Mouse (Mus musculus) MEL (cell line): ENCODE data around the gene Dnajc7. TPM values are rescaled to one million over a fixed set of nuclear protein-coding genes. Genes with fewer than 3 reads are reported as not detected.

Experiments used
- DNase-seq: peaks from one replicate; pipeline ENCODE4 v3.0.0; 2011; ENCODE audit warnings: low read depth, low spot score
- H3K27ac ChIP-seq: 2 replicates; pipeline ENCODE4 v1.5.1; 2012; ENCODE audit warnings: low read depth, mild to moderate bottlenecking, control low read depth, low read length, moderate library complexity; ENCODE audit not compliant: control insufficient read depth
- H3K27me3 ChIP-seq, 2 experiments: fragments of 150-350 bp in 1 of 2; sonication (generic) in 1 of 2; 2 replicates each; pipeline ENCODE4 v1.6.1; 2012; ENCODE audit warnings: low read length in 2 of 2, mild to moderate bottlenecking in 2 of 2, improper control_type of control experiment in 1 of 2, moderate library complexity in 1 of 2; ENCODE audit not compliant: insufficient read depth in 2 of 2, control insufficient read depth in 1 of 2
- H3K36me3 ChIP-seq, 2 experiments: 2 replicates each; pipeline ENCODE4 v1.6.1; 2012 to 2014; ENCODE audit warnings: low read length in 2 of 2, improper control_type of control experiment in 1 of 2, inconsistent platforms in 1 of 2, mild to moderate bottlenecking in 1 of 2; ENCODE audit not compliant: insufficient read depth in 2 of 2, control insufficient read depth in 1 of 2
- H3K4me1 ChIP-seq, 2 experiments: fragments of 150-350 bp in 1 of 2; sonication (generic) in 1 of 2; 2 replicates each; pipeline ENCODE4 v1.6.1; 2012; ENCODE audit warnings: low read length in 2 of 2, improper control_type of control experiment in 1 of 2, mild to moderate bottlenecking in 1 of 2; ENCODE audit not compliant: insufficient read depth in 2 of 2, control insufficient read depth in 1 of 2
- H3K4me3 ChIP-seq, 2 experiments: fragments of 150-350 bp in 1 of 2; sonication (generic) in 1 of 2; 2 replicates each; pipeline ENCODE4 v1.5.1; 2012; ENCODE audit warnings: low read depth in 2 of 2, low read length in 2 of 2, mild to moderate bottlenecking in 2 of 2, moderate library complexity in 2 of 2, control low read depth in 1 of 2, improper control_type of control experiment in 1 of 2; ENCODE audit not compliant: control insufficient read depth in 1 of 2, insufficient read depth in 1 of 2
- H3K79me2 ChIP-seq: 2 replicates; pipeline ENCODE4 v1.6.1; 2012; ENCODE audit warnings: mild to moderate bottlenecking, low read length, moderate library complexity; ENCODE audit not compliant: control insufficient read depth, poor library complexity, insufficient read depth
- H3K9ac ChIP-seq: 2 replicates; pipeline ENCODE4 v1.6.1; 2012; ENCODE audit warnings: low read depth, mild to moderate bottlenecking, control low read depth, low read length, moderate library complexity; ENCODE audit not compliant: control insufficient read depth, poor library complexity, severe bottlenecking
- H3K9me3 ChIP-seq: fragments of 150-350 bp; sonication (generic); replicated peaks from 2 replicates; pipeline ENCODE4 v1.6.1; 2012; ENCODE audit warnings: mild to moderate bottlenecking, low read length, improper control_type of control experiment, moderate library complexity; ENCODE audit not compliant: insufficient read depth
- CHD1 ChIP-seq: IDR thresholded peaks from 2 replicates; pipeline ENCODE4 v1.6.1; 2012; ENCODE audit warnings: low read depth, mild to moderate bottlenecking, inconsistent platforms, low read length, improper control_type of control experiment
- CHD2 ChIP-seq: IDR thresholded peaks from 2 replicates; pipeline ENCODE4 v1.6.1; 2011; ENCODE audit warnings: low read length, improper control_type of control experiment
- CTCF ChIP-seq, 3 experiments: IDR thresholded peaks in 2 of 3; conservative IDR thresholded peaks in 1 of 3; 2 replicates each; pipeline ENCODE4 v1.5.1; 2011 to 2012; ENCODE audit warnings: low read length in 3 of 3, low read depth in 2 of 3, mild to moderate bottlenecking in 2 of 3, improper control_type of control experiment in 1 of 3, inconsistent platforms in 1 of 3, mixed read lengths in 1 of 3, moderate library complexity in 1 of 3; ENCODE audit not compliant: control insufficient read depth in 1 of 3, insufficient read depth in 1 of 3, poor library complexity in 1 of 3, severe bottlenecking in 1 of 3
- ELF1 ChIP-seq: IDR thresholded peaks from 2 replicates; pipeline ENCODE4 v1.6.1; 2014; ENCODE audit warnings: low read depth, mild to moderate bottlenecking, inconsistent platforms, low read length, improper control_type of control experiment, moderate library complexity
- EP300 ChIP-seq, 2 experiments: IDR thresholded peaks; 2 replicates each; pipeline ENCODE4 v1.6.1; 2011; ENCODE audit warnings: improper control_type of control experiment in 2 of 2, low read length in 2 of 2, low read depth in 1 of 2, mild to moderate bottlenecking in 1 of 2
- ETS1 ChIP-seq: IDR thresholded peaks from 2 replicates; pipeline ENCODE4 v1.6.1; 2012; ENCODE audit warnings: low read depth, mild to moderate bottlenecking, inconsistent platforms, low read length, improper control_type of control experiment, moderate library complexity
- GABPA ChIP-seq: IDR thresholded peaks from 2 replicates; pipeline ENCODE4 v1.6.1; 2012; ENCODE audit warnings: low read depth, mild to moderate bottlenecking, inconsistent platforms, low read length, improper control_type of control experiment, moderate library complexity
- GATA1 ChIP-seq: IDR thresholded peaks from 2 replicates; pipeline ENCODE4 v1.6.1; 2011; ENCODE audit warnings: low read depth, low read length, improper control_type of control experiment
- HCFC1 ChIP-seq: IDR thresholded peaks from 2 replicates; pipeline ENCODE4 v1.6.1; 2012; ENCODE audit warnings: low read depth, mild to moderate bottlenecking, inconsistent platforms, low read length, improper control_type of control experiment, moderate library complexity
- JUND ChIP-seq: IDR thresholded peaks from 2 replicates; pipeline ENCODE4 v1.6.1; 2011; ENCODE audit warnings: low read depth, mild to moderate bottlenecking, improper control_type of control experiment, low read length
- KAT2A ChIP-seq: conservative IDR thresholded peaks from 2 replicates; pipeline ENCODE4 v1.6.1; 2012; ENCODE audit warnings: low read depth, low read length, improper control_type of control experiment, inconsistent platforms
- MAFK ChIP-seq: IDR thresholded peaks from 2 replicates; pipeline ENCODE4 v1.6.1; 2011; ENCODE audit warnings: low read depth, mild to moderate bottlenecking, low read length, improper control_type of control experiment, borderline replicate concordance
- MAX ChIP-seq: IDR thresholded peaks from 2 replicates; pipeline ENCODE4 v1.6.1; 2011; ENCODE audit warnings: low read length, improper control_type of control experiment
- MEF2A ChIP-seq: IDR thresholded peaks from 2 replicates; pipeline ENCODE4 v1.6.1; 2014; ENCODE audit warnings: low read depth, mild to moderate bottlenecking, inconsistent platforms, low read length, improper control_type of control experiment; ENCODE audit not compliant: poor library complexity, insufficient replicate concordance, severe bottlenecking; ENCODE audit errors: extremely low read depth
- MXI1 ChIP-seq: IDR thresholded peaks from 2 replicates; pipeline ENCODE4 v1.6.1; 2011; ENCODE audit warnings: mild to moderate bottlenecking, low read depth, low read length, improper control_type of control experiment
- MYB ChIP-seq: IDR thresholded peaks from 2 replicates; pipeline ENCODE4 v1.6.1; 2011; ENCODE audit warnings: mild to moderate bottlenecking, low read depth, low read length, improper control_type of control experiment
- NRF1 ChIP-seq: IDR thresholded peaks from 2 replicates; pipeline ENCODE4 v1.6.1; 2014; ENCODE audit warnings: low read depth, mild to moderate bottlenecking, inconsistent platforms, low read length, improper control_type of control experiment, moderate library complexity; ENCODE audit not compliant: poor library complexity, insufficient read depth, severe bottlenecking
- POLR2AphosphoS2 ChIP-seq: IDR thresholded peaks from 2 replicates; pipeline ENCODE4 v1.6.1; 2011; ENCODE audit warnings: low read length, improper control_type of control experiment
- SIN3A ChIP-seq: IDR thresholded peaks from 2 replicates; pipeline ENCODE4 v1.6.1; 2012; ENCODE audit warnings: low read length, improper control_type of control experiment, inconsistent platforms
- TAL1 ChIP-seq: IDR thresholded peaks from 2 replicates; pipeline ENCODE4 v1.6.1; 2012; ENCODE audit warnings: mild to moderate bottlenecking, inconsistent platforms, low read length, moderate library complexity, mixed read lengths
- TBP ChIP-seq: IDR thresholded peaks from 2 replicates; pipeline ENCODE4 v1.8.0; 2011; ENCODE audit warnings: low read depth, low read length, improper control_type of control experiment
- TCF12 ChIP-seq: IDR thresholded peaks from 2 replicates; pipeline ENCODE4 v1.6.1; 2014; ENCODE audit warnings: low read depth, mild to moderate bottlenecking, inconsistent platforms, low read length, improper control_type of control experiment, moderate library complexity
- UBTF ChIP-seq: IDR thresholded peaks from 2 replicates; pipeline ENCODE4 v1.6.1; 2012; ENCODE audit warnings: low read depth, mild to moderate bottlenecking, inconsistent platforms, low read length, improper control_type of control experiment, moderate library complexity, borderline replicate concordance; ENCODE audit not compliant: insufficient read depth
- USF2 ChIP-seq, 2 experiments: IDR thresholded peaks; 2 replicates each; pipeline ENCODE4 v1.6.1; 2011 to 2012; ENCODE audit warnings: improper control_type of control experiment in 2 of 2, low read length in 2 of 2, borderline replicate concordance in 1 of 2, inconsistent platforms in 1 of 2, low read depth in 1 of 2, mild to moderate bottlenecking in 1 of 2; ENCODE audit not compliant: insufficient read depth in 1 of 2
- ZKSCAN1 ChIP-seq: IDR thresholded peaks from 2 replicates; pipeline ENCODE4 v1.6.1; 2012; ENCODE audit warnings: low read depth, mild to moderate bottlenecking, inconsistent platforms, low read length, improper control_type of control experiment, moderate library complexity
- ZNF384 ChIP-seq: IDR thresholded peaks from 2 replicates; pipeline ENCODE4 v1.6.1; 2012; ENCODE audit warnings: low read depth, mild to moderate bottlenecking, inconsistent platforms, low read length, improper control_type of control experiment
- polyA plus RNA-seq, 2 experiments: library from polyadenylated mRNA; stranded (reverse) in 1 of 2; unstranded in 1 of 2; fragments of >175 nt in 1 of 2; fragments of >200 nt in 1 of 2; gene quantifications; 2 replicates each; pipeline versions ENCODE4 v1.2.1 to v1.2.4; 2012; ENCODE audit warnings: low replicate concordance in 2 of 2, low read depth in 1 of 2; ENCODE audit not compliant: insufficient read length in 2 of 2, insufficient read depth in 1 of 2, missing spikeins in 1 of 2
- total RNA-seq: library from RNA; depleted of rRNA; stranded (reverse); fragments of 300-350 nt; gene quantifications from 2 replicates; pipeline ENCODE4 v1.2.3, GENCODE M21; 2012

The Dnajc7 gene
- total and polyA plus RNA-seq, 3 experiments: 230 to 452 (median 346) TPM

DNA sequence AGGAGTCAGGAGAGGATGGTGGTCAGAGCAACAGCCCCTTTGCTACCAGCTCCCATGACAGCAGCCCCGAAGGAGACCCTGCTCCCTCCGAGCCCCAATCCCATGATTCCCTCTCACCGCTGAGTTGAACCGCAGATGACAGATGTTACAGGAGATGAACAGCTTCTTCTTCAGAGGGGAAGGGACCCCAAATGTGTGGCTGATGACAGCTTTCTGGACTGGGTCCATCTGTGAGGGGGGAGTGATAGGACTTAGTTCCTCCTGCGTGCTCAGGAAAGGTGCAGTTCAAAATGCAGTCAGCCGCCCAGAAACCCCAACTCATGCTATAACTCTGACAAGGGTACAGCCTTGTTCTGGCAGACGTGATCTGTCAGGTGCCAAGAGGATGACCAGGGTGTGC, 14.6 kb upstream of the Dnajc7 start (continued):
- TF ChIP-seq ZNF384 (peak; percentile 37; the same call in 1 of the 2 replicates), UBTF (no peak)

DNA sequence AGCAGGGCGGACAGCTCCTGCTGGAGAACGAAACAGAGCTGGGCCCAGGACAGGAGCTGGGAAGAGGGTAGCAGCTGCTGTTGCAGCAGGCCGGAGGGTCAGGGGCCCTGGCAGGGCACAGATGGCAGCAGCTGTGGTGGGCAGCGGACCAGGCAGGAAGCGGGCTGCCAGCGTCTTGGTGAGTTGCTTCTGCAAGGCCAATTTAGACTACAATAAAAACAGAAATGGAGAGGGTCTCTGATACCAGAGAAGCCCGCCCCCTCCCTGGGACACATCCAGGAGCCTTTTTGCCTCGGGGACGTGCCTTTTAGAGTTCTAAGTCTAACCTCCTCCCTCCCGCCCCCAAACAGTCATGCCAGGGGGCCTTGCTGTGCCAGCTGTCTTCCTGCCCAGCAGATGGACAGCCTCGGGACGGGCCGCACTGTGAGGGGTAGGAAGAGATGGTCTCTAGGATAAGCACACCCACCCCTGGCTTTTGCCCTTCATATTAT, 8.9 kb upstream of the Dnajc7 start:
- no peak for TF ChIP-seq KAT2A
- no peak for TF ChIP-seq MYB
- no peak for TF ChIP-seq JUND
- TF ChIP-seq MEF2A: no peak
- no peak for TF ChIP-seq GABPA
- TF ChIP-seq TAL1: no peak
- TF ChIP-seq ETS1: no peak
- DNase-seq: no peak
- Histone ChIP-seq H3K79me2 (no peaks in the 10 kb centered on the region), H3K27ac (no peak overlapping the region), H3K36me3 (peaks cover 0 to 41% of the 10 kb centered on the region in 2 experiments; a peak in 2 of 4 replicates), H3K4me1 (peaks cover 13 to 50% of the 10 kb centered on the region in 2 experiments), H3K27me3 (no peaks in the 10 kb centered on the region), H3K4me3 (no peak overlapping the region), H3K9ac (no peak overlapping the region), H3K9me3 (no peaks in the 10 kb centered on the region)

DNA sequence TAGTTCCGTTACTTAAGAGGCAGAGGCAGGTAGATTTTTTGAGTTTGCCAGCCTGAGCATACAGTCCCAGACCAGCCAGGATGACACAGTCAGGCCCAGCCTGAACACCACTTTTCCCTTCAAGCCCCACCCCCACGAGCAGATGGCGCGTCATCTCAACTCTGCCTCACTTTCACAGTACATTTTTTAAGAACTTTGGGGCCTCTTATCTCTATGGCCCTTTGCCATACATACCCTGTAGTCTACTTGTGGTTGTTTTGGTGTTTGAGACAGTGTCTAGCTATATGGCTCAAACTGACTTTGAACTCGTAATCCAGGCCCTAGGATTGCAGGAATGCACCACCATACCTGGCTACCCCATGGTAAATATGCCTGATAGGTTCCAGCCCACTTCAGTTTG, 8.1 kb upstream of the Dnajc7 start:
- peak; percentile 93 for DNase-seq
- Histone ChIP-seq H3K9ac (peak overlapping the region; percentile 23), H3K4me3 (no peak overlapping the region), H3K79me2 (peaks cover 1% of the 10 kb centered on the region), H3K36me3 (peaks cover 0 to 38% of the 10 kb centered on the region in 2 experiments; a peak in 2 of 4 replicates), H3K9me3 (no peaks in the 10 kb centered on the region), H3K4me1 (peaks cover 10 to 49% of the 10 kb centered on the region in 2 experiments), H3K27me3 (no peaks in the 10 kb centered on the region), H3K27ac (peak overlapping the region; percentile 84)
- TF ChIP-seq NRF1 (no peak), JUND (no peak), ETS1 (peak; percentile 89), TBP (no peak), SIN3A (peak; percentile 63), USF2 (IDR thresholded peaks at IDR 0.05; ENCODE audit: borderline replicate concordance in 1 of 2, insufficient read depth in 1 of 2, low read depth in 1 of 2, low read length in 2 of 2) (no peak), HCFC1 (peak; percentile 56), ZKSCAN1 (no peak), GATA1 (peak; percentile 88), POLR2AphosphoS2 (peak; percentile 65; the same call in 1 of the 2 replicates), TAL1 (peak; percentile 36), ELF1 (0 out of 2 replicates have a peak, but pooled peaks have one; percentile 29), UBTF (no peak), MYB (no peak), MAFK (0 out of 2 replicates have a peak, but pooled peaks have one; percentile 6), MXI1 (peak; percentile 16), EP300 (IDR thresholded peaks at IDR 0.05; ENCODE audit: low read depth in 1 of 2, low read length in 2 of 2) (peak; percentile 51 to 56; a peak in 3 of 4 replicates), CTCF (IDR thresholded peaks at IDR 0.05 in 2 of 3, conservative IDR thresholded peaks at IDR 0.05 in 1 of 3; ENCODE audit: control insufficient read depth in 1 of 3, insufficient read depth in 1 of 3, low read depth in 2 of 3, low read length in 3 of 3, poor library complexity in 1 of 3, severe bottlenecking in 1 of 3) (no peak), GABPA (no peak), KAT2A (no peak), TCF12 (peak; percentile 66), MEF2A (no peak), MAX (no peak; the same call in 1 of the 2 replicates), CHD1 (no peak), CHD2 (no peak)
